Mouse (Mus musculus): ENCODE results near the gene Ethe1. TPM values are rescaled to one million over a fixed set of nuclear protein-coding genes. Genes with fewer than 3 reads are reported as not detected.

Gene Ethe1
- 18.5 and 24.2 TPM in 2 replicates for polyA plus RNA-seq (2014; fragmentation: Nextera tagmentation; extraction: Ambion mirVana)

DNA sequence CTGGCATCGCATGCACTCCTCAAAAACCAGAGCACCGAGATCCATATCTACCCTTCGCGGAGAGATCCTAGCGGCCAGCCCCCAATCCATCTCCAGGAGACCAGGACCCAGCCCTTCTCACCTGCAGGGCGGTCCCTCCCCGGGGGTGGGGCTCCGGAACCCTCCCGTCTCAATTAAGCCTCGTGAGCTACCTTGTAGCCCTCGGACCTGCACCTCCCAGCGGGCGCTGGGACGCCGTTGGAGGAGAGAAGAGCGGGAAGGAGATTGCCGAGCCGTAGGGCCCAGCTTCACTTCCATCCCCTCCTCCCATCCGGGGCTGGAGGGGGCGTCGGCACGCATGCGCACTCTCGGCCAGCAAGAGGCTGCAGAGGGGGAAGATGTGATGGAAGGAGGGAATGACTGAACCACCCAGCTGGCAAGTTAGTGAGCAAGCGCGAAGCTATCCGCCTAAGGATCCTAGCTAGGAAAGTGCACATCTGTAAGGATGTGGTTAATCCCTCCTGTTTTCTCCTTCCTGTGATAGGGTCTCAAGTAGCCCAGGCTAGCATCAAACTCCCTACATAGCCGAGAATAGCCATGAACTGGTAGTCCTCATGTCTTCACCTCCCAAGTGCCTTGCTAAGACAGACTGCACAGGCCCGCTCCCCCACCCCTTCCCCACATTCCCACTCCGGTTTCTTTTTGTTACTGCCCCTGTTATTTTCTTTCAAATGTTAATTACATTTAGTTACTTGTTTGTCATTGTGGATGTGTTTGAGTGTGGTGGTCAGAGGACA, at the start of gene Ethe1, which contains the start of gene Zfp575:
Ethe1 (plus strand) TSS at position 214 of the 776 bp plus-strand sequence.
Zfp575 (minus strand) TSS at position 312 of the 776 bp plus-strand sequence.
- H3K4me2 ChIP-seq (ENCODE audit: low read length) = peak within 1 kb of the TSS; percentile 55
- peak within 1 kb of the TSS; percentile 59 for H3K9ac ChIP-seq (replicated peaks; ENCODE audit: low read length)
- no peaks in the 10 kb centered on the region for H3K36me3 ChIP-seq (ENCODE audit: control insufficient read depth, insufficient read depth, low read length)
- ATAC-seq (ENCODE audit: low FRiP score, low TSS enrichment) (peak; percentile 64; the same call in 1 of the 2 replicates), DNase-seq (peak; percentile 91)
- 6% methylated on average over 30 of the region's 30 CpGs for WGBS
- peaks cover 18% of the 10 kb centered on the region; the same call in 1 of the 2 replicates for H3K27me3 ChIP-seq (ENCODE audit: control insufficient read depth, insufficient read depth, low read length)
- H3K9me3 ChIP-seq (ENCODE audit: control insufficient read depth, low read length) = no peaks in the 10 kb centered on the region
- H3K4me3 ChIP-seq (replicated peaks; ENCODE audit: low read depth, low read length) = peak within 1 kb of the TSS; percentile 43
- H3K27ac ChIP-seq (replicated peaks; ENCODE audit: low read depth, low read length) = peak within 1 kb of the TSS; percentile 43; the same call in 1 of the 2 replicates
- H3K4me1 ChIP-seq (ENCODE audit: control insufficient read depth, insufficient read depth, low read length) = no peaks in the 10 kb centered on the region

DNA sequence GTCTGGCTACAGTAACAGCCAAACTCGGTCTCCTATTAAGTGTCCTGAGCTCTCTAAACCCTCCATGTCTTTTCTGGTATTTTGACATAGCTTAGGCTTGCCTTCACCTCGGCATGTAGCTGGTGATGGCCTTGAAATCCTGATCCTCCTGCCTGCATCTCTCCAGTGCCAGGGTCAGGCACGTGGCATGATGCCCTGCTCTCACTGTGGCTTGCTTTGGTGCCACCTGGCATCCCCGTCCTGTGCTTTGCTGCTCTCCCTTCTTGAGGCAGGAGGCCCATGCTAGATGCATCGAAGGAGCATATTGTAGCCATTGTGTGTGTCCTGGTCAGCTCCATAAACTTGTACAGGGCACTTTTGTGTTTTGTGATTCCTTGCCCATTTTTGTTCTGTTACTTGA, 49.8 kb upstream of the Ethe1 start:
- ATAC-seq (ENCODE audit: low FRiP score, low TSS enrichment) (no peak), DNase-seq (no peak)
- no peaks in the 10 kb centered on the region for H3K9me3 ChIP-seq (ENCODE audit: control insufficient read depth, low read length)
- H3K9ac ChIP-seq (replicated peaks; ENCODE audit: low read length) = no peak overlapping the region
- no peak overlapping the region for H3K27ac ChIP-seq (replicated peaks; ENCODE audit: low read depth, low read length)
- H3K27me3 ChIP-seq (ENCODE audit: control insufficient read depth, insufficient read depth, low read length) = no peaks in the 10 kb centered on the region
- H3K4me2 ChIP-seq (ENCODE audit: low read length) = no peak overlapping the region
- no peak overlapping the region for H3K4me3 ChIP-seq (replicated peaks; ENCODE audit: low read depth, low read length)
- H3K4me1 ChIP-seq (ENCODE audit: control insufficient read depth, insufficient read depth, low read length) = peaks cover 10% of the 10 kb centered on the region
- WGBS = 83% methylated on average over 5 of the region's 5 CpGs
- H3K36me3 ChIP-seq (ENCODE audit: control insufficient read depth, insufficient read depth, low read length) = peaks cover 34% of the 10 kb centered on the region

DNA sequence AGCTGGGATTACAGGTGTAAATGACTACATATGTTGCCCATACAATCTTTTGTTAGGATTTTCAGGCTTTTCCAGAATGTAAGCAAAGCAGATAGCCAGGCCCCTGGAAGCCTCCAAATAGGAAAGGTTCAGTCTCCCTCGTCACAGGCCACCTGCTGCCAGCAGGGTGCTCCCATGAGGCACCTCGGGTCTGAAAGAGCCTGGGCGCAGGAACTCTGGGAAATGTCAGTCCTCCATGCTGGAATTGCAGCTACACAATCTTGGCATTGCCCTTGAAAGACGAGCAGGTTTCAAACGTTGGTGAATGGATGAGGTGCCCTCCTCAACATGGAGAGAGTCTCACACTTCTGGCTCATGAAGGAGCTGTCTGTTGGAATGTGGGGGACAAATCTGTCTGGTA, 49.2 kb upstream of the Ethe1 start:
- peaks cover 31% of the 10 kb centered on the region for H3K36me3 ChIP-seq (ENCODE audit: control insufficient read depth, insufficient read depth, low read length)
- H3K27ac ChIP-seq (replicated peaks; ENCODE audit: low read depth, low read length) = no peak overlapping the region
- ATAC-seq (ENCODE audit: low FRiP score, low TSS enrichment) (no peak), DNase-seq (no peak)
- WGBS = 45% methylated on average over 5 of the region's 5 CpGs
- H3K27me3 ChIP-seq (ENCODE audit: control insufficient read depth, insufficient read depth, low read length) = no peaks in the 10 kb centered on the region
- no peak overlapping the region for H3K4me2 ChIP-seq (ENCODE audit: low read length)
- no peak overlapping the region for H3K9ac ChIP-seq (replicated peaks; ENCODE audit: low read length)
- no peaks in the 10 kb centered on the region for H3K9me3 ChIP-seq (ENCODE audit: control insufficient read depth, low read length)
- peaks cover 10% of the 10 kb centered on the region for H3K4me1 ChIP-seq (ENCODE audit: control insufficient read depth, insufficient read depth, low read length)
- no peak overlapping the region for H3K4me3 ChIP-seq (replicated peaks; ENCODE audit: low read depth, low read length)

DNA sequence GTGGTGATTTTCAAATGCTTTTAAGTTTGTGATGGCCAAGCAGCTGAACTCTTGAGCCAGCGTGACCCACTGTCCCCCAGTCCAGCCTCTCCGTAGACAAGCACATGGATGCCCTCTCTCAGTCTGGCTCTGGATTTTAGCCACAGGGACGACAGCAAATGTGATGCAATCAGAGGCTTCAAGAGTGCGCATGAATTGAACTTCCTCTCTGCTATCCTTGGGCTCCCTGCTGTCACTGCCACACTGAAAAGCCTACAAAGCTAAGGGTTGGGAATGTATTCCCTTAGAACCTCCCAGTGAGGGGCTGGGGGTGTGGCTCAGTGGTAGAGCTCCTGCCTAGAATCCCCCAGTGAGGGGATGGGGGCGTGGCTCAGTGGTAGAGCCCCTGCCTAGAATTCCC, 48.6 kb upstream of the Ethe1 start:
- H3K9ac ChIP-seq (replicated peaks; ENCODE audit: low read length) = no peak overlapping the region
- peaks cover 5% of the 10 kb centered on the region for H3K4me1 ChIP-seq (ENCODE audit: control insufficient read depth, insufficient read depth, low read length)
- no peak for ATAC-seq (ENCODE audit: low FRiP score, low TSS enrichment)
- no peaks in the 10 kb centered on the region for H3K27me3 ChIP-seq (ENCODE audit: control insufficient read depth, insufficient read depth, low read length)
- DNase-seq = no peak
- no peak overlapping the region for H3K4me3 ChIP-seq (replicated peaks; ENCODE audit: low read depth, low read length)
- H3K27ac ChIP-seq (replicated peaks; ENCODE audit: low read depth, low read length) = no peak overlapping the region
- H3K36me3 ChIP-seq (ENCODE audit: control insufficient read depth, insufficient read depth, low read length) = peaks cover 25% of the 10 kb centered on the region
- WGBS = 80% methylated on average over 5 of the region's 5 CpGs
- no peak overlapping the region for H3K4me2 ChIP-seq (ENCODE audit: low read length)
- no peaks in the 10 kb centered on the region for H3K9me3 ChIP-seq (ENCODE audit: control insufficient read depth, low read length)

- H3K9ac ChIP-seq (replicated peaks; ENCODE audit: low read length) = no peak overlapping the region
- 95% methylated on average over 4 of the region's 4 CpGs for WGBS
- no peak overlapping the region for H3K4me2 ChIP-seq (ENCODE audit: low read length)
- H3K27me3 ChIP-seq (ENCODE audit: control insufficient read depth, insufficient read depth, low read length) = no peaks in the 10 kb centered on the region
- no peaks in the 10 kb centered on the region for H3K9me3 ChIP-seq (ENCODE audit: control insufficient read depth, low read length)
- H3K4me1 ChIP-seq (ENCODE audit: control insufficient read depth, insufficient read depth, low read length) = no peaks in the 10 kb centered on the region
- H3K4me3 ChIP-seq (replicated peaks; ENCODE audit: low read depth, low read length) = no peak overlapping the region
- ATAC-seq (ENCODE audit: low FRiP score, low TSS enrichment) = no peak
- no peak for DNase-seq
- H3K27ac ChIP-seq (replicated peaks; ENCODE audit: low read depth, low read length) = no peak overlapping the region
- H3K36me3 ChIP-seq (ENCODE audit: control insufficient read depth, insufficient read depth, low read length) = peaks cover 16% of the 10 kb centered on the region
Measured at GRCm38 (mm10) chr7:24539686-24540085, 47.7 kb upstream of the Ethe1 start.

DNA sequence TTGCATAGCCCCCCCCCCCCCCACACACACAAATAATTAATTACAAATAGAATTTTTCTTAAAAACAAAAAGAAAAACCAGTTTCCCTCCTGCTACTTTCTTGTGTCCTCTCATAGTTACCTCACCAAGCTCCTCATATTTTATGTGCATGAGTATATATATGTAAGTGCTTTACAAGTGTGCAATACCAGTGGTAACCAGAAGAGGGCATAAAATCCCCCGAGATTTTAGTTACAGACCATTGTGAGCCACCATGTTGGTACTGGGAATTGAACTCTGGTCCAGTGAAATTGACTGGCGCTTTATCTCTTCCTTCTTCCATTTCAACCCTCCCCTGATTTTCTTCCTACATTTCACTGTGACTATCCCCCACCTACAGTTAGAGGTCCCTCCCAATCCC, 42.8 kb upstream of the Ethe1 start:
- H3K4me2 ChIP-seq (ENCODE audit: low read length) = no peak overlapping the region
- WGBS = 88% methylated on average over 2 of the region's 2 CpGs
- no peak overlapping the region for H3K27ac ChIP-seq (replicated peaks; ENCODE audit: low read depth, low read length)
- ATAC-seq (ENCODE audit: low FRiP score, low TSS enrichment) (no peak), DNase-seq (no peak)
- peaks cover 11% of the 10 kb centered on the region; the same call in 1 of the 2 replicates for H3K4me1 ChIP-seq (ENCODE audit: control insufficient read depth, insufficient read depth, low read length)
- no peaks in the 10 kb centered on the region for H3K27me3 ChIP-seq (ENCODE audit: control insufficient read depth, insufficient read depth, low read length)
- H3K4me3 ChIP-seq (replicated peaks; ENCODE audit: low read depth, low read length) = no peak overlapping the region
- H3K36me3 ChIP-seq (ENCODE audit: control insufficient read depth, insufficient read depth, low read length) = 0 out of 2 replicates have a peak, but pooled peaks cover 4% of the 10 kb centered on the region
- H3K9ac ChIP-seq (replicated peaks; ENCODE audit: low read length) = no peak overlapping the region
- H3K9me3 ChIP-seq (ENCODE audit: control insufficient read depth, low read length) = no peaks in the 10 kb centered on the region

DNA sequence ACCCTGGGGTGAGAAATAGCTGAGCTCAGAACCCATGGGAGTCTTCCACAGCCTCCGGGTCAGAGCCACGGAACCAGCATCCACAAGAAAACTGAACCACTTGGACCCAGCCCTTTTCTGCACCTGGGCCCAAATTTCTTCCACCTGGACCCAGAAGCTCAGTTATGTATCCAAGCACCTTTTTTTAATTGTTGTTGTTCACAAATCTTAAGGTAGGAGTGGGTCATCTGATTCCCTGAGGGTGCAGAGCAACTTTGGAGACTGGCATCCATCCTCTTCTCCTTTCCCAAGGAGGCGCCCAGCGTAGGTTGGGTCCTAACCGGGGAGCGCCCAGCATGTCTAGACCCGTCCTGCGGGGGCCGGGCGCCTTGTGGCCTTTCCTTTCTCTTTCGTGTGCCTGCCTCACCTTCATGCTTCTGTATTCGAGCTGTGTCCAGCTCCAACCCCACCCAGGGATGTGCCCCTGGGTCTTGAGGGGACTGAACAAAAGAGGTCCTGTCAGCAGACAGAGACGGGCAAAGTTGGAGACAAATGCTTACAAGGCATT, 41.2 kb upstream of the Ethe1 start, which contains the start of the genes Pinlyp and Xrcc1:
Pinlyp (minus strand) TSS at position 51 of the 547 bp plus-strand sequence.
Xrcc1 (plus strand) TSS at position 222 of the 547 bp plus-strand sequence.
- H3K36me3 ChIP-seq (ENCODE audit: control insufficient read depth, insufficient read depth, low read length) = 0 out of 2 replicates have a peak, but pooled peaks cover 6% of the 10 kb centered on the region
- peak; percentile 6 for ATAC-seq (ENCODE audit: low FRiP score, low TSS enrichment)
- peak within 1 kb of the TSS; percentile 64 for H3K27ac ChIP-seq (replicated peaks; ENCODE audit: low read depth, low read length)
- peaks cover 11% of the 10 kb centered on the region; the same call in 1 of the 2 replicates for H3K4me1 ChIP-seq (ENCODE audit: control insufficient read depth, insufficient read depth, low read length)
- peak within 1 kb of the TSS; percentile 73 for H3K9ac ChIP-seq (replicated peaks; ENCODE audit: low read length)
- H3K4me3 ChIP-seq (replicated peaks; ENCODE audit: low read depth, low read length) = peak within 1 kb of the TSS; percentile 85
- H3K4me2 ChIP-seq (ENCODE audit: low read length) = peak within 1 kb of the TSS; percentile 52
- no peak for DNase-seq
- H3K27me3 ChIP-seq (ENCODE audit: control insufficient read depth, insufficient read depth, low read length) = no peaks in the 10 kb centered on the region
- 39% methylated on average over 13 of the region's 13 CpGs for WGBS
- H3K9me3 ChIP-seq (ENCODE audit: control insufficient read depth, low read length) = no peaks in the 10 kb centered on the region

DNA sequence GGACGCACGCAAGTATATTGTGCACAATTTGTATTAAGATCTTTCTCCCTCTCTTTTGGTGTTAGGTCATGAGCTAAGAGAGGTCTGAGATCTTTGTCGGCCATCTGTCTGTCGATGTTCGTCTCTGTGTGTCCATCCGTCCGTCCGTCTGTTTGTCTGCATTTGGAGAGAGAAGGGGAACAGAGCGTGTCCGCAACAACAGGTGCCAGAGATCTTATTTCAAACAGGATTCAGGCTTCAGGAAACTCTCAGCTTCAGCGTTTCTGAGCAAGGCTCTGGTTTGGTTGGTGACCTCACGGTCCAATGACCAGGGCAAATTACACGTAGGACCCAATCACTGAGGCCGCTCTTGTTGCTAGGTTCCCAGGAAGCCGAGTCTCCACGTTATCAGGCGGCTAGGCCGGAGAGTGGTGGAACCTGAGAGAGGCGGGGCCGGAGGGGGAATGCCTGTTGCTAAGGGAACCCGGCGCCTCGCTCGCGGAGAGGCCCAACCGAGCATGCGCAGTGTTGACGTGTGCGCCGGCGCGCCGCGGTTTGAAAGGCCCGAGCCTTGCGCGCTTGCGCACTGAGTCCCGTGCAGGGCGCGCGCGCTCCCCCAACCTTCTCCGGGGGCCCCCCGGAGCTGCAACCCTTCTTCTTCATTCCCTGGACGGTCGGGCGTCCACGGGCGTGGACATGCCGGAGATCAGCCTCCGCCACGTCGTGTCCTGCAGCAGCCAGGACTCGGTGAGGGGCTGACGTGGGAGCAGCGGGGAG, 40.5 kb upstream of the Ethe1 start:
- H3K4me3 ChIP-seq (replicated peaks; ENCODE audit: low read depth, low read length) = peak overlapping the region; percentile 85
- H3K9ac ChIP-seq (replicated peaks; ENCODE audit: low read length) = peak overlapping the region; percentile 73
- no peaks in the 10 kb centered on the region for H3K27me3 ChIP-seq (ENCODE audit: control insufficient read depth, insufficient read depth, low read length)
- WGBS = under 1% methylated on average over 57 of the region's 57 CpGs
- H3K27ac ChIP-seq (replicated peaks; ENCODE audit: low read depth, low read length) = peak overlapping the region; percentile 64
- no peaks in the 10 kb centered on the region for H3K9me3 ChIP-seq (ENCODE audit: control insufficient read depth, low read length)
- H3K4me2 ChIP-seq (ENCODE audit: low read length) = peak overlapping the region; percentile 52
- 0 out of 2 replicates have a peak, but pooled peaks cover 6% of the 10 kb centered on the region for H3K36me3 ChIP-seq (ENCODE audit: control insufficient read depth, insufficient read depth, low read length)
- peaks cover 11% of the 10 kb centered on the region; the same call in 1 of the 2 replicates for H3K4me1 ChIP-seq (ENCODE audit: control insufficient read depth, insufficient read depth, low read length)
- ATAC-seq (ENCODE audit: low FRiP score, low TSS enrichment) (peak; percentile 96), DNase-seq (peak; percentile 100)

All from midbrain, embryonic 14.5 days (tissue).